23 mouse cellular contexts compared by ENCODE assay signal in genomic region chr6:84465596-84465995, GRCm38 (mm10).
DNase-seq lines count a peak whose midpoint lies in the region; ATAC-seq and TF ChIP-seq lines count a peak whose summit lies in the region.
"Had no signal": no experiment of that assay in that cellular context is flagged by ENCODE, and none has a peak within 500 bp of the region (broad histone marks: within the 10 kb centered on the region; RNA-seq: fewer than 3 reads in every experiment).

No protein-coding gene starts in this region.

- peak; percentile 18 for DNase-seq in MEL (ENCODE audit: low read depth, low spot score)
- DNase-seq in hindbrain, postnatal 0 days (ENCODE audit: low spot score) = no peak
- DNase-seq in adrenal gland, postnatal 14 days = no peak
- DNase-seq: adrenal gland, postnatal 36 days; gastrocnemius, postnatal 14 days; heart, adult 2 months; kidney, adult 2 months; kidney, postnatal 14 days; lung, embryonic 14.5 days; lung, postnatal 36 days; retina, postnatal 1 day; right cerebral cortex, postnatal 25 days; thymus, postnatal 36 days had no signal

- no peaks in the 10 kb centered on the region for H3K4me1 ChIP-seq in forebrain, embryonic 13.5 days
- no peaks in the 10 kb centered on the region for H3K4me1 ChIP-seq in forebrain, embryonic 12.5 days
- no peaks in the 10 kb centered on the region for H3K4me1 ChIP-seq in MEL (ENCODE audit: control insufficient read depth in 1 of 2, insufficient read depth in 2 of 2, low read length in 2 of 2)
- H3K4me1 ChIP-seq in liver, embryonic 12.5 days = peaks cover 14% of the 10 kb centered on the region
- no peaks in the 10 kb centered on the region for H3K4me1 ChIP-seq in hindbrain, postnatal 0 days (ENCODE audit: insufficient read depth, low read length)
- H3K4me1 ChIP-seq: hindbrain, embryonic 12.5 days; limb, embryonic 12.5 days; midbrain, embryonic 10.5 days had no signal

- TF ChIP-seq CTCF in MEL (IDR thresholded peaks at IDR 0.05 in 2 of 3, conservative IDR thresholded peaks at IDR 0.05 in 1 of 3; ENCODE audit: control insufficient read depth in 1 of 3, insufficient read depth in 1 of 3, low read depth in 2 of 3, low read length in 3 of 3, poor library complexity in 1 of 3, severe bottlenecking in 1 of 3) = no peak
- no peak for TF ChIP-seq CTCF in hindbrain, postnatal 0 days (IDR thresholded peaks at IDR 0.05; ENCODE audit: low read depth)

- no peaks in the 10 kb centered on the region for H3K36me3 ChIP-seq in forebrain, embryonic 13.5 days (ENCODE audit: poor library complexity, severe bottlenecking)
- H3K36me3 ChIP-seq in forebrain, embryonic 12.5 days (replicated peaks) = no peaks in the 10 kb centered on the region
- H3K36me3 ChIP-seq in MEL (ENCODE audit: control insufficient read depth in 1 of 2, insufficient read depth in 2 of 2, low read length in 2 of 2) = no peaks in the 10 kb centered on the region
- no peaks in the 10 kb centered on the region for H3K36me3 ChIP-seq in liver, embryonic 12.5 days
- H3K36me3 ChIP-seq in hindbrain, postnatal 0 days (ENCODE audit: insufficient read depth, low read length) = no peaks in the 10 kb centered on the region
- H3K36me3 ChIP-seq: hindbrain, embryonic 12.5 days; limb, embryonic 12.5 days; midbrain, embryonic 10.5 days; neural tube, embryonic 13.5 days had no signal

- H3K4me2 ChIP-seq in forebrain, embryonic 13.5 days = no peak overlapping the region
- H3K4me2 ChIP-seq in forebrain, embryonic 12.5 days = no peak overlapping the region
- no peak overlapping the region for H3K4me2 ChIP-seq in liver, embryonic 12.5 days
- H3K4me2 ChIP-seq in hindbrain, postnatal 0 days (ENCODE audit: low read depth, low read length) = no peak overlapping the region
- H3K4me2 ChIP-seq: hindbrain, embryonic 12.5 days; limb, embryonic 12.5 days; lung, embryonic 14.5 days; neural tube, embryonic 13.5 days had no signal

- 84% methylated on average over 5 of the region's 5 CpGs for WGBS in forebrain, embryonic 13.5 days
- 90% methylated on average over 5 of the region's 5 CpGs for WGBS in forebrain, embryonic 12.5 days
- 51% methylated on average over 5 of the region's 5 CpGs for WGBS in liver, embryonic 12.5 days (ENCODE audit: insufficient replicate concordance)
- 88% methylated on average over 5 of the region's 5 CpGs for WGBS in hindbrain, postnatal 0 days

- H3K27ac ChIP-seq in forebrain, embryonic 13.5 days = peak overlapping the region; percentile 31; the same call in 1 of the 2 replicates
- H3K27ac ChIP-seq in forebrain, embryonic 12.5 days = no peak overlapping the region
- H3K27ac ChIP-seq in MEL (ENCODE audit: control insufficient read depth, low read depth, low read length) = no peak overlapping the region
- H3K27ac ChIP-seq in liver, embryonic 12.5 days = no peak overlapping the region
- H3K27ac ChIP-seq in hindbrain, postnatal 0 days = no peak overlapping the region
- H3K27ac ChIP-seq: heart, adult 2 months; hindbrain, embryonic 12.5 days; limb, embryonic 12.5 days; midbrain, embryonic 10.5 days; neural tube, embryonic 13.5 days had no signal

- no peak for TF ChIP-seq RAD21 in MEL (IDR thresholded peaks at IDR 0.05; ENCODE audit: low read depth, low read length)

- H3K4me3 ChIP-seq in forebrain, embryonic 13.5 days = no peak overlapping the region
- no peak overlapping the region for H3K4me3 ChIP-seq in forebrain, embryonic 12.5 days (replicated peaks)
- H3K4me3 ChIP-seq in MEL (ENCODE audit: control insufficient read depth in 1 of 2, insufficient read depth in 1 of 2, low read depth in 2 of 2, low read length in 2 of 2) = no peak overlapping the region
- no peak overlapping the region for H3K4me3 ChIP-seq in liver, embryonic 12.5 days
- H3K4me3 ChIP-seq in hindbrain, postnatal 0 days (ENCODE audit: low read length) = no peak overlapping the region
- H3K4me3 ChIP-seq: heart, adult 2 months; hindbrain, embryonic 12.5 days; limb, embryonic 12.5 days; midbrain, embryonic 10.5 days; myocyte; neural tube, embryonic 13.5 days had no signal

- no peak for TF ChIP-seq POLR2A in MEL (IDR thresholded peaks at IDR 0.05; ENCODE audit: control insufficient read depth in 1 of 2, insufficient read depth in 1 of 2, low read depth in 1 of 2, low read length in 2 of 2, poor library complexity in 1 of 2)

- H3K27me3 ChIP-seq in forebrain, embryonic 13.5 days = no peaks in the 10 kb centered on the region
- no peaks in the 10 kb centered on the region for H3K27me3 ChIP-seq in forebrain, embryonic 12.5 days
- peaks cover 0 to 2% of the 10 kb centered on the region in 2 experiments; a peak in 1 of 4 replicates for H3K27me3 ChIP-seq in MEL (ENCODE audit: control insufficient read depth in 1 of 2, insufficient read depth in 2 of 2, low read length in 2 of 2)
- no peaks in the 10 kb centered on the region for H3K27me3 ChIP-seq in liver, embryonic 12.5 days (replicated peaks)
- H3K27me3 ChIP-seq in hindbrain, postnatal 0 days (ENCODE audit: insufficient read depth, low read length) = no peaks in the 10 kb centered on the region
- H3K27me3 ChIP-seq: hindbrain, embryonic 12.5 days; limb, embryonic 12.5 days; neural tube, embryonic 13.5 days had no signal

- TF ChIP-seq EP300 in MEL (IDR thresholded peaks at IDR 0.05; ENCODE audit: low read depth in 1 of 2, low read length in 2 of 2) = no peak

- no peak overlapping the region for H3K9ac ChIP-seq in forebrain, embryonic 13.5 days
- H3K9ac ChIP-seq in forebrain, embryonic 12.5 days = no peak overlapping the region
- no peak overlapping the region for H3K9ac ChIP-seq in MEL (ENCODE audit: control insufficient read depth, low read depth, low read length, poor library complexity, severe bottlenecking)
- no peak overlapping the region for H3K9ac ChIP-seq in liver, embryonic 12.5 days
- no peak overlapping the region for H3K9ac ChIP-seq in hindbrain, postnatal 0 days (replicated peaks; ENCODE audit: low read length)
- H3K9ac ChIP-seq: hindbrain, embryonic 12.5 days; limb, embryonic 12.5 days; lung, embryonic 14.5 days; neural tube, embryonic 13.5 days had no signal

- no peaks in the 10 kb centered on the region for H3K79me2 ChIP-seq in MEL (ENCODE audit: control insufficient read depth, insufficient read depth, low read length, poor library complexity)

- no peaks in the 10 kb centered on the region for H3K9me3 ChIP-seq in forebrain, embryonic 13.5 days (replicated peaks)
- H3K9me3 ChIP-seq in forebrain, embryonic 12.5 days = no peaks in the 10 kb centered on the region
- no peaks in the 10 kb centered on the region for H3K9me3 ChIP-seq in MEL (replicated peaks; ENCODE audit: insufficient read depth, low read length)
- no peaks in the 10 kb centered on the region for H3K9me3 ChIP-seq in liver, embryonic 12.5 days (replicated peaks)
- H3K9me3 ChIP-seq in hindbrain, postnatal 0 days (ENCODE audit: low read length) = no peaks in the 10 kb centered on the region
- H3K9me3 ChIP-seq: hindbrain, embryonic 12.5 days; limb, embryonic 12.5 days; midbrain, embryonic 10.5 days; neural tube, embryonic 13.5 days had no signal

- ATAC-seq in forebrain, embryonic 13.5 days = no peak
- no peak for ATAC-seq in forebrain, embryonic 12.5 days (ENCODE audit: low FRiP score)
- ATAC-seq in liver, embryonic 12.5 days = peak; percentile 83
- peak; percentile 88 for ATAC-seq in megakaryocyte progenitor cell, adult 5-6 weeks (replicated peaks; ENCODE audit: poor library complexity)
- ATAC-seq in hindbrain, postnatal 0 days = no peak
- ATAC-seq: midbrain, embryonic 16.5 days had no signal

TF ChIP-seq in MEL, 35 proteins besides CTCF, POLR2A, EP300 and RAD21:
- TF ChIP-seq UBTF (IDR thresholded peaks at IDR 0.05; ENCODE audit: borderline replicate concordance, insufficient read depth, low read depth, low read length) (no peak), MAFK (IDR thresholded peaks at IDR 0.05; ENCODE audit: borderline replicate concordance, low read depth, low read length) (no peak), JUND (IDR thresholded peaks at IDR 0.05; ENCODE audit: low read depth, low read length) (no peak), GATA1 (IDR thresholded peaks at IDR 0.05; ENCODE audit: low read depth, low read length) (no peak), TCF12 (IDR thresholded peaks at IDR 0.05; ENCODE audit: low read depth, low read length) (no peak), ELF1 (IDR thresholded peaks at IDR 0.05; ENCODE audit: low read depth, low read length) (no peak), ZNF384 (IDR thresholded peaks at IDR 0.05; ENCODE audit: low read depth, low read length) (no peak), HCFC1 (IDR thresholded peaks at IDR 0.05; ENCODE audit: low read depth, low read length) (no peak), SMC3 (IDR thresholded peaks at IDR 0.05; ENCODE audit: low read depth, low read length) (no peak), MAX (IDR thresholded peaks at IDR 0.05; ENCODE audit: low read length) (no peak), NELFE (IDR thresholded peaks at IDR 0.05; ENCODE audit: low read depth, low read length) (no peak), GABPA (IDR thresholded peaks at IDR 0.05; ENCODE audit: low read depth, low read length) (no peak), RCOR1 (IDR thresholded peaks at IDR 0.05; ENCODE audit: low read depth, low read length) (no peak), MEF2A (IDR thresholded peaks at IDR 0.05; ENCODE audit: extremely low read depth, insufficient replicate concordance, low read depth, low read length, poor library complexity, severe bottlenecking) (no peak), MAZ (IDR thresholded peaks at IDR 0.05; ENCODE audit: low read depth, low read length) (no peak), CHD1 (IDR thresholded peaks at IDR 0.05; ENCODE audit: low read depth, low read length) (no peak)

Comparison
In these comparisons a context has a peak if more than half of its experiments do, and no peak if none do; other contexts are left out.
1. ATAC-seq: peak in liver, embryonic 12.5 days (single experiment) and megakaryocyte progenitor cell, adult 5-6 weeks (single experiment); none in forebrain, embryonic 13.5 days (single experiment), forebrain, embryonic 12.5 days (single experiment) and hindbrain, postnatal 0 days (single experiment).